Mouse (Mus musculus): ENCODE data around the gene Med27. TPM values are rescaled to one million over a fixed set of nuclear protein-coding genes. Genes with fewer than 3 reads are reported as not detected.

Med27 gene
- polyA plus RNA-seq, 1 experiment, result 5.7 TPM

- Histone ChIP-seq H3K27me3 (ENCODE audit: control insufficient read depth) (no peaks in the 10 kb centered on the region; the same call in 1 of the 2 replicates), H3K4me3 (replicated peaks) (no peak overlapping the region), H3K36me3 (ENCODE audit: control insufficient read depth) (no peaks in the 10 kb centered on the region), H3K4me1 (ENCODE audit: control insufficient read depth) (peaks cover 7% of the 10 kb centered on the region), H3K9me3 (ENCODE audit: control insufficient read depth, low read length) (no peaks in the 10 kb centered on the region)
- TF ChIP-seq TAL1 (IDR thresholded peaks at IDR 0.05; ENCODE audit: low read length), result no peak
- TF ChIP-seq GATA1 (IDR thresholded peaks at IDR 0.05; ENCODE audit: low read length), result no peak
Measured at GRCm38 (mm10) chr2:29563986-29564385, 217.4 kb downstream of the Med27 start.

DNA sequence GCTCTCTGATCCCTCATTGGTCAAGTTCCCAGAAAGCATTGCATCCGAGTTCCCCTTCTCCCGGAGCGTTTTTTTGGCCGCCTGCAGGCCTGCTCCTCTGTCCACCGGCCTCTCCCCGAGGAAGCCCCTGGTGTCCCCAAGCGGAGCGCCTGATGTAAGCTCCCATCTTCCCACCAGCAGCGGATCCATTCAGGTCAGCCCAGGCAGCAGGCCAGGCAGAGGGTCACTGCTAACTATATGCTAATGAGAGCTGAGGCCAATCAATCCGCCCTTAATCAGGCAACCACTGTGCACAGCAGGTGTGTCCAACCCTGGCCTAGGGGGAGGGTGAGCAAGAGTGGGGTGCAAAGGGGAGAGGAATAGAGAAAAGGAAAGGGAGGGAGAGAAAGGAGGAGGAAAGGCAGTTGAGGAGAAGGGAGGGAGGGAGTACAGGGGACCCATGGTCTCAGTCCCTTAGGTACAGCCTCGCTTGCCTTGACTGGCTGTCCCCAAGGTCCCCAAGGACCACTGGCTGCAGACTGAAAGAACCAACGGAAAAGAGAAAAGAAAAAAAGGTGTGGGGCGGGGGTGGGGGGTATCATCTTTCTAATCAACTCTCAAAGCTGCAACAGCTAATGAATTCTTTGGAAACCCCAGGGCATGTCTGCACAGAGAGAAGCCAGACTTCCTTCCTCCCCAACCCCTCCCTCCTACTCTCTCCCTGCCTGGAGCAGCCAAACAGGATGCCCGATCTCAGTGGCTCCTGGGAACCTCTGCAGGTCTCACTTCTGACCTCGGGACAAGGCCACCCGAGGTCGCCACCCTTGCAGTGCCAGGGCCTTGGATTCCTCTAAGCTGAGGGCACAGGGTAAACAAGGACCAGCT is 219.2 kb downstream of the Med27 start:
- Histone ChIP-seq H3K4me3 (replicated peaks) (no peak overlapping the region), H3K4me1 (ENCODE audit: control insufficient read depth) (peaks cover 7% of the 10 kb centered on the region), H3K27me3 (ENCODE audit: control insufficient read depth) (no peaks in the 10 kb centered on the region; the same call in 1 of the 2 replicates), H3K36me3 (ENCODE audit: control insufficient read depth) (no peaks in the 10 kb centered on the region), H3K9me3 (ENCODE audit: control insufficient read depth, low read length) (no peaks in the 10 kb centered on the region)
- no peak for TF ChIP-seq TAL1 (IDR thresholded peaks at IDR 0.05; ENCODE audit: low read length)
- no peak for TF ChIP-seq GATA1 (IDR thresholded peaks at IDR 0.05; ENCODE audit: low read length)

DNA sequence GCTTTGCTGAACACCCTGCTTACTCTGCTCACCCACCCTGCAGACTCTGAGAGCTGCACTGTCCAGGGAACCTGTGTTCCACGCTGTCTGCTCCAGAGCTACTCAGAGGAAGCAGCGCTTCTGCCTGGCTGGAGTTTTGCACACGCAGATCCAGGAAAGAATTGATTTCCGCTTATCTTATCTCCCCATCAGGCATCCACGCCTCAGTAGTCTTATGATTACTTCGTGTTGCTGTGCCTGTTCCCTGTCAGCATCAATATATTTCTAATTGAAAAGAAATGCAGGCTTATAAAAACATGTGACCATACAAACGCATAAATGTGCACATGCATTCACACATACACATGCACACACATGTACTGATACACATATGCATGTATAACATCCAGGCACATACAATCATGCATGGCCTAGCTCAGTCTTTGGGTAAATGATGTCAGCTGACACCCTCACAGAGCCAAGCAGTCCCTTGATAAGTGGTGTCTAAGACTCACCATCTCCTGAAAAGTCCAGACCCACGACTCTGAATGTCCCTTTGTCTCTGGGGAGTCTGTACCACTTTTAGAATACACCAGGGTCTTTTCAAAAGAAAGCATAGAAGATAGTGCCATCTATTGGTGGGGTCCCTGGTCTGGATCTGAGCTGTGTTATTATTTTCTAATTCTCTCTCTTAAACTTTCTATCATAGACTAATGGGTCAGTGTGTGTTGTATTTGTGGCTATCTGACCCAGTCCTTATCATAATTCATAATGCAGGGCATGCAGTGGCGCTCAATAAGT is 225.5 kb downstream of the Med27 start:
- Histone ChIP-seq H3K4me3 (replicated peaks) (no peak overlapping the region), H3K27me3 (ENCODE audit: control insufficient read depth) (no peaks in the 10 kb centered on the region), H3K36me3 (ENCODE audit: control insufficient read depth) (no peaks in the 10 kb centered on the region), H3K9me3 (ENCODE audit: control insufficient read depth, low read length) (no peaks in the 10 kb centered on the region), H3K4me1 (ENCODE audit: control insufficient read depth) (peaks cover 7% of the 10 kb centered on the region)
- TF ChIP-seq TAL1 (IDR thresholded peaks at IDR 0.05; ENCODE audit: low read length) (no peak), GATA1 (IDR thresholded peaks at IDR 0.05; ENCODE audit: low read length) (no peak)

GRCm38 (mm10) chr2:29572811-29573427 is 226.3 kb downstream of the Med27 start:
- Histone ChIP-seq H3K4me1 (ENCODE audit: control insufficient read depth) (peaks cover 6% of the 10 kb centered on the region), H3K27me3 (ENCODE audit: control insufficient read depth) (no peaks in the 10 kb centered on the region), H3K9me3 (ENCODE audit: control insufficient read depth, low read length) (no peaks in the 10 kb centered on the region), H3K4me3 (replicated peaks) (no peak overlapping the region), H3K36me3 (ENCODE audit: control insufficient read depth) (no peaks in the 10 kb centered on the region)
- TF ChIP-seq TAL1 (IDR thresholded peaks at IDR 0.05; ENCODE audit: low read length), result no peak
- TF ChIP-seq GATA1 (IDR thresholded peaks at IDR 0.05; ENCODE audit: low read length), result no peak

- H3K4me3 ChIP-seq (replicated peaks), result no peak overlapping the region
- H3K4me1 ChIP-seq (ENCODE audit: control insufficient read depth), result no peaks in the 10 kb centered on the region; the same call in 1 of the 2 replicates
- no peak for TF ChIP-seq TAL1 (IDR thresholded peaks at IDR 0.05; ENCODE audit: low read length)
- TF ChIP-seq GATA1 (IDR thresholded peaks at IDR 0.05; ENCODE audit: low read length), result no peak
Measured at GRCm38 (mm10) chr2:29573591-29573990, 227.0 kb downstream of the Med27 start.

DNA sequence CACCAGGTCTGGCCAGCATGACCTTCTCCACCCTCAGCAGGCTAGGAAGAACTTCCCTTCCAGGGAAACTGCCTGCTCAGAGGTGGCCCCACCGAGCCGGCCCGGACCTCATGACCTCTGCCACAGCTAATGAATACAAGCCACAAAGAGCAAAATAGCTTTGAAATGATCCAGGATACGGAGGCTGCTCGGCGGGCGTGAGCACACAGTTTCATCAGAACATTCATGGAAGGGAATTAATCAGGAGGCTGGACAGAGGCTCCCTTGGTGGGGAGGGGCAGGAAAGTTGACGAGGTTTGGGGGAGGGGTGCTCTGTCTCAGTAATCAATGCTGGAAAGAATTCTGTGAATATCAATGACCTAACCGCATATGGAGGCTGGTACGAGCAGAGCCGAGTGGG is 227.6 kb downstream of the Med27 start:
- Histone ChIP-seq H3K4me1 (ENCODE audit: control insufficient read depth) (no peaks in the 10 kb centered on the region; the same call in 1 of the 2 replicates), H3K9me3 (ENCODE audit: control insufficient read depth, low read length) (no peaks in the 10 kb centered on the region), H3K4me3 (replicated peaks) (no peak overlapping the region), H3K27me3 (ENCODE audit: control insufficient read depth) (no peaks in the 10 kb centered on the region), H3K36me3 (ENCODE audit: control insufficient read depth) (no peaks in the 10 kb centered on the region)
- TF ChIP-seq GATA1 (IDR thresholded peaks at IDR 0.05; ENCODE audit: low read length) (no peak), TAL1 (IDR thresholded peaks at IDR 0.05; ENCODE audit: low read length) (no peak)

More at GRCm38 (mm10) chr2:29573591-29573990, 227.0 kb downstream of the Med27 start:
- Histone ChIP-seq H3K36me3 (ENCODE audit: control insufficient read depth) (no peaks in the 10 kb centered on the region), H3K9me3 (ENCODE audit: control insufficient read depth, low read length) (no peaks in the 10 kb centered on the region), H3K27me3 (ENCODE audit: control insufficient read depth) (no peaks in the 10 kb centered on the region)

Other genes with a start within 250 kb of the Med27 start
- 0.08 and 0.10 TPM in 2 replicates for gene Setx, start 222.6 kb upstream of the Med27 start, polyA plus RNA-seq (2012)
- gene Ntng2, start 93.8 kb upstream of the Med27 start, polyA plus RNA-seq (2012), result 0.03 TPM in 1 of 2 replicates, not detected in the other

Data from erythroblast, embryonic 14.5 days (primary cell).